Mouse (Mus musculus) kidney, adult 18-20 months (tissue): ENCODE measurements around the gene Rhpn2.
A peak's percentile ranks its signal among the peaks of the same experiment; 100 is the strongest.

Experiments
- DNase-seq: peaks from one replicate; pipeline ENCODE4 v3.0.0; 2021

Rhpn2 gene

DNA sequence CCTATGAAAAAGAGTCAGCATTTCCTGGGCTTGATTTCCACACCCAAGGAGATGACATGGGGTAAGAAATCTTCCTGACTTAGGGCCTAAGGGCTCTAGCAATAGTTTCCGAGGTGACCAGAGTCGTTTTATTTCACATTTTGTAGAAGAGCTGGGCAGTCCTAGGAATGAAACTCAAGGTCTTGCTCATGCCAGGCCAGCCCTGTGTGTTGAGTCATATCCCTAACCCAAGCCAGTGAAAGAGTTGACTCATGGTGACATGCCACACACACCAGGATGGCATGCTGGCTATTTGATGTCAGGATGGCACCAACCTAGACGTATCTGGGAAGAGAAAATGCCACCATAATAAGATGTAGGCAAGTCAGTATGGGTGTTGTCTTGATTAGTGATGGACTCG, 15.1 kb downstream of the Rhpn2 start:
- DNase-seq, result no peak

DNA sequence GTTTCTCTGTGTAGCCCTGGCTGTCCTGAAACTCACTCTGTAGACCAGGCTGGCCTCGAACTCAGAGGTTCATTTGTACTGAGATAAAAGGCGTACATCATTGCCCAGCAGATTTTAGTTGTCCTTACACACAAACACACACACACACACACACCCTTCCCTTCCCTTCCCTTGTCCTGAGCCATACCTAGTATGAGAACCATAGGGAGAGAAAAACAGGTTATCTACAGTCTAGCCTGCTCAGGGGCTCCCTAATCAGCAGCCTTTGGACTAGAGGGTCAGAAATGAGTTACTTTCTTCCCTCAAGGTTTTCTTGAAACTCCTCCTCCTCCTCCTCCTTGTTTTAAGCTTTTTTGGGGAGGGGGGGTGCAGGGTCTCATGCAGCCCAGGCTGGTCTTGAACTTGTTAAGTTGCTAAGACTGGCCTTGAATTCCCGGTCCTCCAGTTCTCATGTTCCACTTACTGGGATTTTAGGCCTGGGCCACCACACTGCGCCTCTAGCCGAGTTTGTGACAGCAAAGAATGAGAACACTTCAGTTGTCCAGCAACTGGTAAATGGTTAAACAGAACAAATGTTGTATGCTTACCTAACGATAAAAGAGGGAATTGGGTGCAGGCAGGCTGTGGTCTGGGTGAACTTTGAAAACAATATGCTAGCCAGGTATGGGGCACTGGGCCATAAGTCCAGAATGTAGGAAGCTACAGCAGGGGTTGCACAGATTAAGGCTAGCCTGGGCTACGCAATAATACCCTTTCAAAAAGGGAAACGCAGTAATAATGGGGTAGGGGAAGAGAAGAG, 16.1 kb downstream of the Rhpn2 start:
- DNase-seq, result peak; percentile 40

DNA sequence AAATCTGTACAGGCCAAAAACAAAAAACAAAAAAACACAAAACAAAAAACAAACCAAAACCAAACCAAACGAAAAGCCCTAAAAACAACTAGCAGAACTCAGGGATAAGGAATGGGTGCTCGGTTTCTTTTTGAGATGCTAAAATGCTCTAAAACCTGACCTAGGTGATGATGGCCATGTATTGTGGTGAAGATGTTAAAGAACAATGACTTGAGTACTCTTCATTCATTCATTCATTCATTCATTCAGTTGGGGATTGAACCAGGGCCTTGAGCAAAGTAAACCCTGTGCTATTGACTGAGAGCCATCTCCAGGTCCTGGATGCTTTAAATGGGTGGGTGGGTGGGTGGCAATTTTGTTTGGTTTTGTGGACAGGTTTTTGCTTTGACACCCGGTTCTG, 17.2 kb downstream of the Rhpn2 start:
- DNase-seq, result no peak

DNA sequence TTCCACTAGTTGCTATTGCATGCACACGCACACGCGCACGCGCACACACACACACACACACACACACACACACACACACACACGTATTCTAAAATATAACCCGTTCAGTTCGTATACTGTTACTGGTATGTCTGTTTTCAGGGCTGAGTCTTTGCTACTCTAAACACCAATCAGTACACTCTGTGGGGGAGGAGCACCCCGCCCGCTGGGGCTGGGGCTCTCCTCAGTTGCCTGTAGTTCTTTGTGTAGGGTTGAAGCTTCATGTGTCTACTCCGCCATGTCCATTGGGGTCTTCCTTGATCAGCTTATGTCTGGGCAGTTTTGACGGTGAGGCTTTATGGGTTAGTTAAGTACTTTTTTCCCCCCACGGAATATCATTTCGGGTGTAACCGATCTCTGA, 19.3 kb downstream of the Rhpn2 start:
- no peak for DNase-seq

GRCm38 (mm10) chr7:35355303-35355872, 21.4 kb downstream of the Rhpn2 start:
- DNase-seq, result peak; percentile 39

- no peak for DNase-seq
These were observed 23.7 kb downstream of the Rhpn2 start for GRCm38 (mm10) chr7:35357621-35358020.

- no peak for DNase-seq
These were observed 28.3 kb downstream of the Rhpn2 start for GRCm38 (mm10) chr7:35362253-35362652.

GRCm38 (mm10) chr7:35362868-35363267, 28.9 kb downstream of the Rhpn2 start:
- DNase-seq, result peak; percentile 16

DNA sequence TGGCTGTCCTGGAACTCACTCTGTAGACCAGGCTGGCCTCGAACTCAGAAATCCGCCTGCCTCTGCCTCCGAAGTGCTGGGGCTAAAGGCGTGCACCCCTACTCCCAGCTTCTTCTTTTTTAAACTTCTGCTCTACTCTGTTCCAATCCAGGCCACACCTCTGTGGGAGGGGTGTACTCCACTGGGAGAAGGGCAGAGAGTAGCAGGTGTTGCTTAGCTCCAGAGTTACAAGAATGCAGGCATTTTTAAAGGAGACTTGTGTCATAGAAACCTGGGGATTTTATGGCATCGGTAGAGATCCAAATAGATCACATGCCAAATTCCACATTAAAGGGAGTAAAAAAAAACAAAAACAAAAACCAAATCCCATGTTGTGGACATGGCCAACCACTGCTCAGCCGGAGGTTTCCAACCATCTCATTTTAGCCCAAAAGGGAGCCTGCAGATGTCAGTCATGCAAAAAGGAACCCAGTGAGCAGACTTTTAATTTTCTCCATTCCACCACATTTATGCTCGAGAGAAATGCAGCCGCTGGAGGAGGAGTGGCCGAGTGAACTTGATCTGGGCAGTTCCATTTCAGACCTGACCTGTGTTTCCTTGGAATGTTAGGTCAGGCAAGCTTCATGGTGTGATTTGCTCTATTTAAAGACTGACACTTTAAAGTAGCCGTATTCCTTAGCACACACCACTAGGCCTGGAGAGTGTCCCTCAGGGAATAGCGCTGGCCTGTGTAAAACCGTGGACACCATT, 31.4 kb downstream of the Rhpn2 start:
- peak; percentile 50 for DNase-seq

GRCm38 (mm10) chr7:35371096-35371495, 37.1 kb downstream of the Rhpn2 start:
- DNase-seq, result no peak

- DNase-seq, result peak; percentile 13
These were observed 38.6 kb downstream of the Rhpn2 start for GRCm38 (mm10) chr7:35372483-35373017.

GRCm38 (mm10) chr7:35373146-35373989, 39.4 kb downstream of the Rhpn2 start:
- DNase-seq, result peak; percentile 60

DNA sequence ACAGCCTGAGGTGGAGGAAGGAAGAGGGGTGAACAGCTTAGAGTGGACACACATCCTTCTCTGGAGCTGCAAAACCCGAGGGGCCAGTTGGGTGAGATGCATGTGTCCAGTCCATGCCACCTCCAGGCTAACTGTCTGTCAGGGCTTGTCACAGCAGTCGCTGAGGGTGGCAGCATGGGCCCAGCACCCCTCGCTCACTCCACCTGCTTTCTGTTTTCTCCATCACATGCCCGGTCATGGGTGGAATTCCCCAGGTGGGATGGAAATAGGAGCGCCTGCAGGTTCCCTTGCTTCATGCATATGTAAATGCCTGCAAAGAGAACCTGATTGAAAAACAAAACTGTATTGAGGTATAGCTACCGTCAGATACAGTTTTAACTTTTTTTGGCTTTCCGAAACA, 40.3 kb downstream of the Rhpn2 start:
- peak; percentile 41 for DNase-seq

- peak; percentile 41 for DNase-seq
These were observed 42.7 kb downstream of the Rhpn2 start for GRCm38 (mm10) chr7:35376623-35377022.

DNA sequence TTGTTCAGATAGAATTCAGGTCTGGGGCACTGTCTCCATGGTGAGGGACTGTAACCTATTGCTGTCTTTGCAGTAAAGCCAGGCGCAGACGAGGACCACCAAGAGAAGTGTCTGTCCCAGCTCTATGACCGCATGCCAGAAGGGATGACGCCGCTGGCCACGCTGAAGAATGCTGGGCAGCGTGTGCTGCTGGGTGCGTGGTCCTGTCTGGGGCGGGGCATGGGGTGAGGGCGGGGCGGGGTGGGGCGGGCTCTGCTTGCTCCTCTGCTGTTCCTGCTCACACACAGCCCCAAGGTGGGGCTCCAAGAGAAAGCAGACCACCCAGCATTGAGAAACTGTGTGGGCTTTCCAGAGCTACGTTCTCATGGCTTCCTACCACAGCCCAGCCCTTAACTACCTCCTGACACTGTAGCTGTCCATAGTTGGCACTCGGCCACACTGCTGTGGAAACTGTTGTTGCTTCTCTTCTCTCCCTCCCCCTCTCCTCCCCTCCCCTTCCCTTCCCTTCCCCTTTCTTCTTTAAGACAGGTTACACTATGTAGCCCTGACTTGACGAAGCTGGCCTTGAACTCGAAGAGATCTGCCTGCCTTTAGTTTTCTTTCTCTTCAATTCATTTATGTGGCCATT, 45.6 kb downstream of the Rhpn2 start:
- DNase-seq, result no peak

DNA sequence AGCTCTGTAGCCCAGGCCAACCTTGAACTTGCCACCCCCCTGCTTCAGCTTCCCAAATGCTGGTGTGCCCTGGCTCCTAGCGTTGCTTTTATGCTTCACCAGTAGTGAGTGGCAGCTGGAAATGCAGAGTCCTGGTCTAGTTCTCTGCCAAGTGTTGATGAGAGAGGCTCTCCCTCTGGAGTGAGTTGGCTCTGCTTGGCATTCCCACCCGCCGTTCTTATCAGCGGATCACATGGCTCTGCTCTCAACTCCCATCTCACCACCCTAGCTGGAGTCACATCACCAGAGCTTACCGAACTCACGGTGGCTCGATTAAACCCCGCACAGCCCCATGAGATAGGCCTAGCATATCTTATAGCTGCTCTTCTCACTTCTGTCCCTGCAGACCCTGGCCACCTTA, 46.4 kb downstream of the Rhpn2 start:
- no peak for DNase-seq

- DNase-seq, result no peak
These were observed 47.9 kb downstream of the Rhpn2 start for GRCm38 (mm10) chr7:35381861-35382260.

DNA sequence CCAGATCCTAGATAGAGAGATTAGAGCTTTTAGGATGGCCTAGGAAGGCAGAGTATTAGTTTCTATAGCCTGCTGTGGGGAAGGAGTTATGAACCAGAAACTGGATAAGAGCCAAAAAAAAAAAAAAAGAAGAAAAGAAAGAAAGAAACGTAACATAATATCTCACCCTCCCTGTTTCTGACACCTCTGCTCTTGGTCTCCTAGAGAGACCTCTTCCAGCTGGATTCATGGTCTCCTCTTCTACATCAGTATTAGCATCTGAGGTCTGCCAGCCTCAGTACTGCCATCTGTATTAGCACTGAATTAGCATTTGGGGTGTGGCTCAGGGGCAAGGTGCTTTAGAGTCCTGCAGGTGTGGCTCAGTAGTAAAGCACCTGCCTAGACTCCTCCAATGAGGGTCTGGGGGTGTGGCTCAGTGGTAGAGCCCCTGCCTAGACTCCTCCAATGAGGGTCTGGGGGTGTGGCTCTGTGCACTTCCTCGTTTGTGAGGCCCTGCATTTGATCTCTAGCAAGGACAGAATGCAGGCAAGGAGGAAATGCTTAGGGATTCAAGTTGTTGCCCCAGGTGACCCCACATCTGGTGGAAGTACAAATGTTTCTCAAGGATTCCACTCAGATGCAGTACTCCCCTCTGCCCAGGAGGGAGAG, 48.9 kb downstream of the Rhpn2 start:
- no peak for DNase-seq

DNA sequence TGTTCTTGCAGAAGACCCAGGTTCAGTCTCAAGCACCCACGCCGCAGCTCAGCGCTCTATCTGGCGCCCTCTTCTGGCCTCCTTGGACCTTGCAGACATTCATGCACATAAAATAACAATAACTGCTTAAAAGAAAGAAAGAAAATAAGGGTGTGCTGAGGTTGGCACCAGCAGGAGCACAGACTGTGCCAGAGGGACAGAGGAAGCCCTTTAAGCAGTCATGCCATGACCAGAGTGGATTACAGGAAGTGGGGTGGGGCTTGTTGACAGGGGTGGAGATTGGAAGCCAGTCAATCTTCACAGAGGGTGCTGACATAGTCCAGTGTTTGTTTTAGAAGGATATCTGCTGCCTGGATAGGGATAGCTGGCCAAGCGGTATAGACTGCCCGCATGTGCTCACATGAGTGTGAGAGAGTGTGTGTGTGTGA, 52.6 kb downstream of the Rhpn2 start:
- peak; percentile 45 for DNase-seq

DNA sequence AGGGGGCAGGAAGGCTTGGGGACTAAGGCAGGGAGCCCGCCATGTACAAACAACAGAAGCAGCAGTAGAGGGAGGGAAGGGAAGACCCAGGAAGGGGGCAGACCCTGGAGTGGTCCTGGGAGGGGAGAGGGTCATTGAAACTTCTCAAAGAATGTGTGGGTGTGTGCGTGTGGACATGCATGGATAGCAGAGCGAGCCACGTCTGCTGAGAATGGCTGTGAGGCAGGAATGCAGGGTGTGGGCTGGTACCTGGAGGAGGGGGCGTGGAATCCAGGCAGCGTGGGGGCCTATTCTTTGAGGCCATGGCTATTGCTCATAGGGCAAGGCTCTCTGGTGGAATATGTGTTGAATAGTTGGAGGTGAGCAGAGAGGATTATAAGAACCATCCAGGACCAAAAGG, 54.7 kb downstream of the Rhpn2 start:
- DNase-seq, result no peak

GRCm38 (mm10) chr7:35392935-35393334, 59.0 kb downstream of the Rhpn2 start:
- DNase-seq, result peak; percentile 48
